Mouse (Mus musculus) gastrocnemius, postnatal 14 days (tissue): ENCODE results near the gene Car7. TPM values are rescaled to one million over a fixed set of nuclear protein-coding genes. Genes with fewer than 3 reads are reported as not detected.

ENCODE experiments used
- total RNA-seq, 2 experiments: library from RNA; stranded (reverse); gene quantifications; 2 replicates each; pipeline ENCODE4 v1.2.3; 2021

Car7 gene
- total RNA-seq, 2 experiments from 2014 or later, result 1.0 to 1.1 TPM

Other genes with a start within 250 kb of the Car7 start
- gene Cmtm2a, start 241.5 kb upstream of the Car7 start, total RNA-seq, result not detected
- not detected for gene Gm45711, start 224.6 kb upstream of the Car7 start, total RNA-seq
- not detected for gene Cmtm1, start 224.5 kb upstream of the Car7 start, total RNA-seq
- gene Gm11020, start 213.1 kb upstream of the Car7 start, total RNA-seq, result not detected
- not detected for gene Cmtm2b, start 212.5 kb upstream of the Car7 start, total RNA-seq
- gene Cmtm3, start 195.3 kb upstream of the Car7 start, total RNA-seq, result 10 to 100 TPM; 15.2 to 21.7 TPM
- gene Cmtm4, start 138.9 kb upstream of the Car7 start, total RNA-seq, result 1 to 10 TPM; 4.7 to 4.8 TPM
- 100 to 1,000 TPM in 1 of 2 experiments, 10 to 100 TPM in 1; 99.3 to 104 TPM for gene Dync1li2, start 91.6 kb upstream of the Car7 start, total RNA-seq
- gene Terb1, start 24.8 kb upstream of the Car7 start, total RNA-seq, result under 1 TPM in 1 of 2 experiments, not detected in 1; 0.06 TPM
- gene Nae1, start 52 bp upstream of the Car7 start, total RNA-seq, result 10 to 100 TPM; 20.4 to 24.5 TPM
- 1 to 10 TPM; 3.9 to 4.7 TPM for gene Pdp2, start 56.8 kb downstream of the Car7 start, total RNA-seq
- gene Cdh16, start 89.7 kb downstream of the Car7 start, total RNA-seq, result not detected
- gene Rrad, start 96.6 kb downstream of the Car7 start, total RNA-seq, result 10 to 100 TPM in 1 of 2 experiments, 1 to 10 TPM in 1; 3.7 to 15.5 TPM
- 10 to 100 TPM; 27.1 to 32.0 TPM for gene Ciao2b, start 107.3 kb downstream of the Car7 start, total RNA-seq
- not detected for gene Ces2a, start 199.3 kb downstream of the Car7 start, total RNA-seq